Mouse (Mus musculus) T-cell, adult 2 months (primary cell): Measurements from ENCODE around the gene Dmtf1.
A peak's percentile ranks its signal among the peaks of the same experiment; 100 is the strongest.
"Not testable (repeated sequence)": the region's sequence is repeated elsewhere in the genome, so short reads cannot be mapped to it uniquely, and the experiment has no call there.

ENCODE experiments used
- DNase-seq: peaks from one replicate; pipeline ENCODE4 v3.0.0; 2022; ENCODE audit warnings: low spot score

Gene Dmtf1

DNA sequence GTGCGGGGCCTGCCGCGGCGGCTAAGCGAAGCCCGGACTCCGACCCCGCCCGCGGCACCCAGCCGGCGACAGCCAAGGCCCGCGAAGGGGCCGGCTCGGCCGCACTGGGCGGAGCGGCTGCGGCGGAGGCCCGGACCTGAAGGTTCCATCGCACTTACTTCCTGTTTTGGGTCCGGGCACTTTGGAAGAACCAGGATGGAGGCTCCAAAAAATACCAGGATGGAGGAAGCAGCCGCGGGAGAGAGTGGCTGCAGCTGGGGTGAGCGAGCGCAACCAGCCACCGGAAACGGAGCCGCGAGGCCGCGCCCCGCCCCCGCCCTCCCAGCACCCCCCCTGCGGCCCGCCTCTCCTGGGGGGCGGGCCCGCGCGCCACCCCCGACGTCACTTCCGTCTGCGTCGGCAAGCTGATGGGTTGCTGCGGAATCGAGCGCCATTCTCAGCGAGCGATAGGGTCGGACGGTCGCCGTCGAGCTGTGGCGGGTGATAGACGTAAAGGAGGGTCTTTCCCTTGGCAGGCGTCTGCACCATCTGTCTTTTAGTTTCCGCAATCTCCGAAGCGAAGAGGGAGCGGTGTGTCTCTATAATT lies at the start of gene Dmtf1:
Dmtf1 (minus strand) TSS at position 321 of the 586 bp plus-strand sequence.
- peak; percentile 87 for DNase-seq

DNA sequence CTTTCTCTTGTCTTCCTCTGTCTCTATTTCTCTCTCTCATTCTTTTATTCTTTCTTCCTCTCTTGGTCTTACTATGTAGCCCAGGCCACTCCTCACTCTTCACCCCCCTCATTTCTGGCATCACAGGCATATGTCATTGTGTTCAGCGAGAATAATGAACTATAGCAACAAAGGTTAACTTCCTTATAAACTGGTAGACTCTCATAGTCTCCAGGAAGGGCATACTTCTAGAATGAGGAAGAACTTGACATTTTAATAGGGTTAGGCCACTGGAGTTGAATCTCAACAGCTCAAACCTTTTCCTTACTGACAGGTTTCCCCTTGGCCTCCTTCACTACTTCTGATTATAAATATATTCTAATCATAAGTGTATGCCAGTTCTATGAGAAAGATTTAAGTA lies 24.9 kb upstream of the Dmtf1 start:
- DNase-seq: no peak

DNA sequence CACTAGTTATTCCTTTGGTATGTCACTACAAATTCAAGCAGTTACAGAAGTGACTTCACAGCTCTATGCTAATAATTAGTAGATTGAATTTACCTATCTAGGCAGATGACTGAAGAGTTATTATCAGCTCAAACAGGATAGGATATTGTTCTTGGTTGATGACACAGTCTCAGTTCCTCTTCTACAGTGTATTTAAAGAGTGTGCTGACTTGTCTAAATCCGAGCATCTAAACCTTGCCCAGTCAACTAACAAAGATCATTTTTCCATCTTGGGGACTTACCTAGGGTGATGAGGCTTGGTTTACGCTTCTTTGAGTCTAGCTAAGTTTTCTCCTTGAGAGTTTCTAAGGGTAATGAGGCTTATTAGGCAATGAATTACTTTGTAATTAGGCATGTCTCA lies 11.7 kb upstream of the Dmtf1 start:
- no peak for DNase-seq

DNA sequence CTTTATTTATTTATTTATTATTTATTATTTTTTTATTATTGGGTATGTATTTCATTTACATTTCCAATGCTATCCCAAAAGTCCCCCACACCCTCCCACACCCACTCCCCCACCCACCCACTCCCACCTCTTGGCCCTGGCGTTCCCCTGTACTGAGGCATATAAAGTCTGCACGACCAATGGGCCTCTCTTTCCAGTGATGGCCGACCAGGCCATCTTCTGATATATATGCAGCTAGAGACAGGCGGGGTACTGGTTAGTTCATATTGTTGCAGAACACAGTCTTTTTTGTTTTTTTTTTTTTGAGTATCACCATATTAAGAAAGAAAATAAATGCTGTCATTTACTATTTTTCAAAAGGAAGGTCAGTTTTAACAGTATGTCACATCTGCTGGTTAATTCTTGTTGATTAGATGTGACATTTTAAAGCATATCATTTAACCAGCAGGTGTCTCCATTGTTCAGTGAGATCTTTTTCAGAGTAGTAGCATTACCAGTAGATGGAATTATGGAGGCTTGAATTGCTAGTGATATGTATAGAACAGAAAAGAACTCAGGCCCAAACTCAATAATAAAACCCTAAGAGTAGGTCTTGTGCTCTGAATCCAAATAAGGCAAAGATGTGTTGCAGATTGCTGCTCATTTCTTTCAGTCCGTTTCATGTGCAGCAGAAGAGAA lies 7.9 kb upstream of the Dmtf1 start:
- not testable (repeated sequence) for DNase-seq

DNA sequence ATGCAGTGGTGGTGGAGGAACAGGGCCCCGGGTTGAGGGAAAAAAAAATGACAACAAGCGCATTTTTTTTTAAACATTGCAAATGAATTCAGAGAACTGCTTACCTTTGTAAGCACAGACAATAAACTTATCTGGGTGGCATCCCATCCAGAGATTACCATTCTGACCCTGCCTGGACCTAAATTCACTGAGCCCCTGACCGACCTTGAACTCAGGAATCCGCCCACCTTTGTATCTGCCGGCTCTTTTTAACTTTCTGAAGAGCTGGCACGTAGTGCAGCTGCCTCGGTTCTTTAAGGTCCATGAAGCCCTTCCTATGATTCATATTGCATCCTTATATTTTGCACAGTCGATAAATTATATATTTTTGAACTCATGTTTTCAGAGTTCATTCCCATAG lies 4.8 kb upstream of the Dmtf1 start:
- no peak for DNase-seq

DNA sequence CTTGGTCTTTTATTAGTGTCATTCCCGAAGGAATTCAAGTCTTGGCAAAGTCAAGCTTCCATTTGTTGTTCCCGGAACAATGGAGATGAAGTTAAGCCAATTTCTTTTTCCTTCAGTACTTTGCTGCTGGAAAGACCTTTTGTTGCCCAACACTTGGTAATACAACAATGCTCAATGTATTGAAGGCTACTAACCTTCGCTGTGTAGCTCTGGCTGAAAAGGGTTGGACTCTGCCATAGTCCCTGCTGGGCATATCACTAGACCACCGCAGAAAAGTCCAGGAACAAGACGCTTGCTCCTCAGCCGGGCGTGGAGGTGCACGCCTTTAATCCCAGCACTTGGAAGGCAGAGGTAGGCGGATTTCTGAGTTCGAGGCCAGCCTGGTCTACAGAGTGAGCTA lies 3.6 kb upstream of the Dmtf1 start:
- DNase-seq: not testable (repeated sequence)

DNA sequence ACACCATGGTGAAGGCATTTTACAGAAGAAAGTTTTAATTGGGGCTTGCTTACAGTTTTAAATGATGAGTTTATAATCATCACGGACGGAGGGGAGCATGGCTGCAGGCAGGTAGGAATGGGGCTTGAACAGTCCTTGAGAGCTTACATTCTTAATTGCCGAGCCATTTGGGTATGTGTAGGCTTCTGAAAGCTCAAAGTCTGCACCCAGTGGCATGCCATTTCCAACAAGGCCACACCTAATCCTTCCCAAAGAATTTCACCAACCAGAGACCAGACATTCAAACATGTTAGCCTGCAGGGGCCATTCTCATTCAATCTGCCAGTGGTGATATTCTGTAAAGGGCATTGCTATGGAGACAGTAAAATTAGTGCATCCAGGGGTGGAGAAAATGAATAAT lies 1.8 kb upstream of the Dmtf1 start:
- DNase-seq: no peak

DNA sequence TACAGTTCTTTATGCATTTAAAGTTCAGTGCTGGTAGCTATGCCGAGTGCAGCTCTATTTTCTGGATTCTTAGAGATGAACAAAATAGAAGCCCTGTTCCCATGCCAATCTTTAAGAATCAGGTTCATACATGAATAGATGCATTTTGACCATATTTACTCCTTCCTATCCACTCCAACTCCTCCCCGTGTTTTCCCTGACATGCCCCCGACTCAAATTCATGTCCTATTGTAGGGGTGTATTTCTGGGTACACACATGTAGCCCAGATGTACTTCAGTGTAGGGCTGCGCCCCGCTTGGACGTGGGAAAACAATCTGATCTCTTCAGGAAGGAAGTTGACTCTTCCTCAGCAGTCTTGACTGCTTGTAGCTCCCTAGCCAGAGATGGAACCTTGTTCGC lies 512 bp upstream of the Dmtf1 start:
- DNase-seq: peak; percentile 1

DNA sequence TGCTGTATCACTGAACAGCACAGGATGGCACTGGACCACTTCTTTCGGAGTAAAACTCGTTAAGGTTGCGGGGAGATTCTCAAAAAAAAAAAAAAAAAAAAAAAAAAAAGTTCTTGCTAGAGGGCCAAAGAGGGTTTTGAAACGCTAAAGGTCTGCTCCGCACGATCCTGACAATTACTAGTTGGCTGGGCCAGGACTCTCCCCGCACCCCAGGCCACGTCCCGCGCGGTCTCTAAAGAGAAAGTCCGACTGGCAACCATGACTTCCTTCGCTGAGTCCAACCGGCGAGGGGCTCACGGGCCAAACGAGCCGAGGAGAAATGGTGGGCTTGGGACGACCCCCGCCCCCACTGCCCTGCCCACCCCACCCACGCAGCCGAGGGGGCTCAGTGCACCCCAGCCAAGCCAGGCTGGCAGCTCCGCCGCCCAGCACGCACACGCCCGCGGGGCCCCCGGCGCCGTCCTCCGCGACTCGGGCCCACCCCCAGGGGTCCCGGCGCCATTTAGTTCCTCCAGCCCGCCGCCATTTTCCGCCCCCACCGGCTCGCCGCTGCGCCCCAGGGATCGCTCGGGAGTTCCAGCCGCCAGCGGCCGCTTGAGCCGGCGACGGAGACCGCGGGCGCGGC lies 633 bp downstream of the Dmtf1 start:
- DNase-seq: no peak

DNA sequence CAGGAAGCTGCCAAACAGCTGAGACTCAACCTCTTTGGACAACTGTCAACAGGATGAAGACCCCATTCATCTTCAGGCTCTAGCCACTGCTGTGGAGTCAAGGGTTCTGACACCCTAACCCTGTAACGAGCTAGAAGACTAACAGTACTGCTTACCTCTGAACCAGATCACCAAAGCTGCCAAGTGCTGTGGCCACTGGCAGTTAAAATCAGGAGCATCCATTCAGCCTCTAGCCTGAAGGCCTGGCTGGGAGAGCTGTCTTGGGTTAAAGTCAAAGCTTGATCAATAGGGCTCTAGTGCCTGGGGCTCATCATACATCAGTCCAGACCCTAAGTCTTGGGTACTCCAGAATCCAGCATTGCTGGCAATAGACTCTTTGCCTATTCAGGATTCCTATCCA lies 4.2 kb downstream of the Dmtf1 start:
- no peak for DNase-seq

DNA sequence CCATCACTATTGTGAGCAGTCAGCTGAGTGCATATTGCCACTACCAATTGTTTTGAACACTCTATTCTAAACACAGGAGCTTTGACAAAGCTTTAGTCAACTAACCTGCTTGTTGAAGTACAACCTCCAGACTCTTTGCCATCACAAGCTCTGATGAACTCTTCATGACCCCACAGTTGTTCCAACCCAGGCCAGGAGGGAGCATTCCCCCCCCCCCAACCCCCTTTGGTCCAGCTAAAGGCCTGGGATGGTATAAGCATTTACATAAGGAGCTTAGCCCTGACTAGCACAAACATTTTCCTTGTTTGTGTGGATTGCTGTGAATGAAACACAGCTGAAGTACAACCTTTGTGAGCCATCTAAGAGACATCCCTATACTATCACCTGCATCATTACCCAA lies 4.8 kb downstream of the Dmtf1 start:
- DNase-seq: no peak

DNA sequence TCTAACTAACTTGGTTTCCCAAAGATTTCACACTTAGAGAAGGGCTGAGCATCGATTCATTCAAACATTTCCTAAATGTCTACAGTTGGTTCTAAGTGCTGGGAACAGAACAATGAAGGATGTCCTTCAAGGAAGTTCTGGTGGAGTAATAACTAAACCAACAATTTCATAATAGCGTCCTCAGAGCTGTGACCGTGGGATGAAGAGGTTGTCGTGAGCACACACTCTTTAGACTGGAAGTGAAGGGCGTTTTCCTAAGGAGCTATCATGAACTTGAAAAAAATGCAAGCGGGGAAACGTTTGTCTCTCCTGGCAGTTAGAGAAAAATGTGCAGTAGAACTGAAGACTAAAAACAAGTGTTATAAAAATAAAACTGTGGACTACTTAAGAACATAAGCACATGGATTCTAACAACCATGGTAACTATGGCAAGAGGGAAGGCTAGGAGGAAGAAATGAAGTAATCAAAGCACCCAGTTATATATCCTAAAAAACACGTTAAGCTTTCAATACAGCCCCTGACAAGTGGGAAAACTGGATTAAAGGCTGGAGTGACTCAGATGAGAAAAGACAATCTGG lies 12.2 kb downstream of the Dmtf1 start:
- DNase-seq: no peak

DNA sequence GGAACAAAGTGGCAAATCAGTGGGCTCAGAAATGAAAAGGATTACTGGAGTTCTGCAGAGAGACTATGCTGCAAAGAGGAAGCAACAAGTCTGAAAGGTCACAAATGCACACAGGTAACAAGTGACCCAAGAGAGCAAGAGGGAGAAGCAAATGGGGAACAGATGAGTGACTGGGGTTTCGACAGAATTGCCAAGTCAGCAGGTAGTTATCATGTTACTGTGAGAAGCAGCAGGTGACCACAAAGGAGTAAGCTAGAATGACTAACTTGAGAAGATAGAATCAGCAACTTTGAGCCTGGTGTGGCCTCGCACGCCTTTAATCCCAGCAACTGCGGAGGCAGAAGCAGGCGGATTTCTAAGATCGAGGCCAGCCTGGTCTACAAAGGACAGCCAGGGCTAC lies 19.2 kb downstream of the Dmtf1 start:
- no peak for DNase-seq

DNA sequence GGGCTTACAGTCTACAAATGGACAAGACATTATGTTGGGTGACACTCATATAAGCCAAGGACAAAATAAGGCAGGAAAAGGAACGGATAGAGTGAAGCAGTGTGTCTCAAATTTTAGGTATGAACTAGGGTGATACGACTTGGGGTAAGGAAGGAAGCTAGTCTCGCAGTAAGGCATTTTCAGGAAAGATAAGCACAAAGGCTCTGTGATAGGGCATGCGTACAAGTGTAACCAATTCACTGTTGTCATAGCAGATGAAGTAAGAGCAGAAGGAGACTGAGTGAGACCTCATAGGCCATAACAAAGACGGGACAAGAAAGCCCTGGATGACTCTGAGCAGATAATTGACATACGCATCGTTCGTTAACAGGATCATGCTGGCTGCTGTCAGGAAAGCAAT lies 20.9 kb downstream of the Dmtf1 start:
- no peak for DNase-seq

DNA sequence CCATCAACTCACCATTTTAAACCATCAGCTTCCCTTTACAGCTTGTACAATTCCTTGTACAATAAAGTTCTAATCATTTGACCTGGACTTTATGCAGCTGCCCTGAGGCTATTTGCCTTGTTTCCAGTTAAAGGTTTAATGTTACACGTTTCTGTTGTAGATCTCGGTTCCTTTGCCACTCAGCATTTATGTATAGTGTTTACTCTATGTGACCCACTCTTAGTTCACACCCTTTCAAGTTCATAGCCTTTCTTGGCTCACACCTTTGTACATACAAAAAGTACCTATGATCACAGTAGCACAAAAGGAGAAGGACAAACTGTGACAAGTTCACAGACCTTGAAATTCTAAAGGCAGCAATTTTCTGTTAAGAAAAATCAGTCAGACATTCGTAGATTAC lies 26.0 kb downstream of the Dmtf1 start:
- no peak for DNase-seq

DNA sequence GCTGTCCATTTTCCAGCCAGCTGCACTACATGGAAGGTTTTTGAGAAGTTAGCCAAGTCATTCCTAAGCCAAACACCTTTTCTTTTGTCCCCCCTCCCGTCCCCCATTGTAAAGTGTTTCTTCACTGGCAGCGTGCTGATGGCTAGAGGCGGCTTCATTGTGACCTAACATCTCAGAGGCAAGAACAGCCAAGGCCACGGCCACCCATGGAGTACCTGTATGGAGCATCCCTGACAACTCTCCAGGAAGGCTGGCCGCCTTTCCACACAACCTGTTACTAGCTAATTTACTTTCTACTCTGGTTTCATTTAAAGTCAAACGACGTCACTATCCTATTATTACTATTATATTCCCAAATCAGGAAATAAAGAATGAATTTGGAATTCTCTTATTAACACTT lies 29.8 kb downstream of the Dmtf1 start:
- DNase-seq: no peak

DNA sequence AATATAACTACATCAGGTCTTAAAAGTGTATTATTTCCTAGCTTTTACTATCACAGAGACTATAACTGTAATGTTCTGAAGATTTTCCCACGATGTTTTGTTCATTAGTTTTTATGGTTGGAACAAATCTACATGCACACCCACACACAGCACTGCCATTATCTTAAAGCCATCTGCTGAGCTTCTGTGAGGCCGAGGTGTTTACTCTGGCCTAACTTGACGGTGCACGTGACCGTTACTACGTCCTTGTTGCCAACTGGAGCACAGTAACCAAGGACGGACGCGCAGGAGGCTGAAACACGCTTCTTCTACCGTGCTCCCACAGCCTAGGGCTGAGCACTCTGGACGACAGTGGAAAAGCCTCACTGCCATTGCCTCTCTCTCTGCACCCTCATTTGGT lies 33.0 kb downstream of the Dmtf1 start:
- DNase-seq: no peak

DNA sequence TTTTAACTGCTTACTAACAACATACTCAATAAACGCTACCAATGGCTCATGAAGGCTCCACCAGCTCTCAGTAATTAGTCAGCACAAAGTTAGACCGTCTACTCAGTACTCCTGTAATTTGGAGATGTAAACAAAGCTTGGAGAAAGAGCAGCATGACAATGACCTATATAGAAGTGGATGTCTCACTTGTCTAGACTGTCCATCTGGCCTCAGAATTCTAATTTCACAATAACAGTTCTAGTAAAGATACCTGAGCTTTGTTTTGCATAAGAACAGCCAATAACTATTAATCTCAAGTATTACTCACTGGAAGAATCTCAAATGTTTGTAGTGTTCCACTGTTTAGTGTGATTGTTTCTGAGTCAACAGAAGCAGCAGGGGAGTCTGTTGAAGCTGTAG lies 37.4 kb downstream of the Dmtf1 start:
- no peak for DNase-seq

DNA sequence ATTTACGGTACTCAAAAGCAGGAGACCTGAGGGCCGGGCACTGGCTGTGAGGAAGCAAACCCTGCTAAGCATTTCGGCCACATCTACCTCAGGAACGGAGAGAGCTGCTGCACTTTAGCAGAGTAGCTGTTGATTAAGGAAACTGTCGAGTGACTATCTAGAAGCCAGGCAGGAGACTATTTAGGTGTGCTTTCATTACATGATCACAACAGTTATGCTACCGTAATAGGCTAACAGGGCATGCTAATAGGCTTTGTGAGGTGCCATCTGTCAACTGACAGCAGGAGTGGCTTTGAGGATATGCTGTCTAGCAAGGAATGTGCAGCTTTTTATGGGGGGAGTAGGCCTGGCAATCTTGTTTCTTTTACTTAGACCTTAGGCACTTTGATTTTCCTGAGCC lies 47.4 kb downstream of the Dmtf1 start:
- DNase-seq: no peak

DNA sequence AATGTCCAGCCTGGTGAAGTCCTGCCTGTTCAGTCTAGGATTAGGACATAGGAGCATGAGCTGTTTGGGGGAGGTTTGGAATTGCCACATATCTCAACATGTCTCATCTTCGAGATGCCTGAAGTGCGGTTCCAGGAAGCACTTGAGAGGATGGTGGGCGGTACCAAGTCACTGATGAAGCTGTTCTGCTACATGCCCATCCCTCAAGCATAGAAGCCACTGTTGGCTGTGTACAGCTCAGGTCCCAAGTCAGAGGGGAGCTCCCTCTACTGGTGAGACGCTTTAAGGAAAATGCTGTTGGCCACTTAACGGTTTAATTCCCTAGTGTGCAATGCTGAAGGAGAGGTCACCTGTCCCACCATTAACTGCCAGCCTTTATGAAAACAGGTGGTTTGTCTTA lies 49.8 kb downstream of the Dmtf1 start:
- peak; percentile 76 for DNase-seq

DNA sequence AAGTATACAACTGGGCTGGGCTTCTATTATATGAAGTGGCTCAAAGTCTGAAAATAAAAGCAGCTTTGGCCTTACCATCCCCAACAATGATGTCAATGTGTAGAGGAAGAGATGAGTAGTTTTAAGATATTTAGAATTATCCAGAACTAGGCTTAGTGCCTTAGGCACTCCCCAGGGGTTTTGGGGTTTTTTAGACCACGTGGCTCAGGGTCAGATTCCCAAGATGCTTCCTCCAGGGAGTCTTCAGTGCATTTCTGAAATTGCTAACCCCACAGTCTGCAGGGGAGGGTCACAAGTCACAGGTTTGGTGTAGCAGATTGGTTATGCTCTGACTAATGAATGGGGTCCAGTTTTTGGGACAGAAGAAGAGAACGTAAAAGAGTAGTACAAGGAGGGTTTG lies 50.3 kb downstream of the Dmtf1 start:
- no peak for DNase-seq

DNA sequence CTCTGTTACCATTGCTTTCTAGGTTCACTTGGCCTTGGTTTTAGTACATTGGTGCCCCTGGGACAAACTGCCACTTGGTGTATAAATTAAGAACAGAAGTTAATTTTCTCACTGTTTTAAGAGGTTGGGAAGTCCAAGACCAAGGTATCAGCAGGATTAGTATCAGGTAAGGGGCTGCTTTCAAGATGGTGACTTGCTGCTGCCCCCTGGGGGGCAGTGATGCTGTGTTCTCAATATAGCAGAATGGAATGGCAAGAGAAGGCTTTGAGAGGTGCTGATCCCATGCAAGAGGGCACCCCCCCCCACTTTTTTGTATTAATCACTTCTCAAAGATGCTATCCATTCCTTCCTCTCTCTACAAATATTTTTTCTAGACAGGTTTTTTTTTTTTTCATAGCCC lies 52.0 kb downstream of the Dmtf1 start:
- DNase-seq: peak; percentile 48

DNA sequence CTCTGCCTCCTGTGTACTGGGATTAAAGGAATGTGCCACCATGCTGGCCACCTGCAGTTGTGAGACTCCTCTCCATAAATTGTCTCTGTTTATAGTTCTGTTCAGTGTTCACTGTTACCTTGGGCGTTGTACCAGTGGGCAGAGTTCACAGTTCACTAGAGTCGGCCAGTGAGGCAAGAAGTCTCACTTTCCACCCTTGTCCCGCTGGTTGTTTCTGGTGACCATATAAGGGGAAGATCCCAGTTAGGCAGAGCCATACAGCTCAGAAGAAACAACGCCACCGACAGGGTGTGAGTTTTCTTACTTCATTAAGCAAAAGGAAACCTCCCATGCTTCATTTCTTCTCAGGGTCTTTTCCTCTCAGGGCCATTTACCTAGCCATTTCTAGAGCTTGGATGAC lies 53.1 kb downstream of the Dmtf1 start:
- DNase-seq: no peak
